Mouse (Mus musculus): ENCODE data around the gene Cd59b. TPM values are rescaled to one million over a fixed set of nuclear protein-coding genes. Genes with fewer than 3 reads are reported as not detected.

Gene Cd59b
- polyA plus RNA-seq, 1 experiment from 2014 or later: 3.4 TPM

DNA sequence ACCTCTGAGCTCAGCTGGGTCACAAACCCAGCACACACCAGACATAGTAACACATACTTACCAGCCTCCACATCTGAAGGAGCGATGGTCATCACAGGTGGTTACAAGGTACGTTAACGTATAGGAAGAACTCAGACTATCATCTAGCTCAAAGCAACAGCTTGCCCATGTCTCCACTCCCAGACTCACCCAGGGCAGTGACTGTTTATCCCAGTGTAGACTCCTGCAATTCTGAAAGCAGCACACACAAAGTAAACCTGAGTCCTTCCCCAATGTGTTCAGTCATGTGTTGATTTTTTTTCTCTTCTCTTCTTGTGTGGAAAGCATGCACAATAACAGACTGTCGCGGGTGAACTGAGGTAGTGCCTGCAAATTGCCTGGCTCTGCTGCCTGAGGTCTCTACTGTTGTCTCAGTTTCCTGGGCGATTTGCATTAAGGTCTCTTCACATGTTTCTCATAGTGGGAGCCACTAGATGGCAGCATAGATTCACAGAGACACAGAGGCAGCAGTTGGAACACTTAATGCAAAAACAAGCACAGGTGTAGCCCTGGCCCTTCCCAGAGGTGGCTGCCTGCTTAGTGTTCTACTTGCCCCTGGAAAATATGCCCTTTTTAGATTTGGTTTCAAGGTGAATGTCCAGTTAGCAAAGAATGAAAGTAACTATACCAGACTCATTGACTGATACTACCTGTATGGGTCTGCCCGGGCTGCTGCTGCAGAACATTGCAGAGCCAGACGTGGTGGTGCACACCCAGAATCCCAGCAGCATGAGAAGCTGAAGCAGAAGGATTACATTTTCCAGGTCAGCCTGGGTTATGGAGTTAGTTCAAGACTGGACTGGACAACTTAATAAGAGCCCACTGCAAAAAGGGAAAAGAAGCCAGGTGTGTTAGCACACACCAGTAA, 64.8 kb downstream of the Cd59b start:
- no peaks in the 10 kb centered on the region for H3K36me3 ChIP-seq
- 48% methylated on average over 8 of the region's 8 CpGs for WGBS
- no peak overlapping the region for H3K4me2 ChIP-seq
- H3K27me3 ChIP-seq: peaks cover 7% of the 10 kb centered on the region
- no peak overlapping the region for H3K4me3 ChIP-seq (replicated peaks)
- no peak overlapping the region for H3K9ac ChIP-seq (replicated peaks)
- H3K9me3 ChIP-seq: no peaks in the 10 kb centered on the region
- ATAC-seq (ENCODE audit: insufficient number of reproducible peaks, insufficient read depth, low FRiP score, low TSS enrichment, low read depth): 0 out of 2 replicates have a peak, but pooled peaks have one; percentile 26
- H3K4me1 ChIP-seq (replicated peaks): no peaks in the 10 kb centered on the region
- no peak overlapping the region for H3K27ac ChIP-seq

DNA sequence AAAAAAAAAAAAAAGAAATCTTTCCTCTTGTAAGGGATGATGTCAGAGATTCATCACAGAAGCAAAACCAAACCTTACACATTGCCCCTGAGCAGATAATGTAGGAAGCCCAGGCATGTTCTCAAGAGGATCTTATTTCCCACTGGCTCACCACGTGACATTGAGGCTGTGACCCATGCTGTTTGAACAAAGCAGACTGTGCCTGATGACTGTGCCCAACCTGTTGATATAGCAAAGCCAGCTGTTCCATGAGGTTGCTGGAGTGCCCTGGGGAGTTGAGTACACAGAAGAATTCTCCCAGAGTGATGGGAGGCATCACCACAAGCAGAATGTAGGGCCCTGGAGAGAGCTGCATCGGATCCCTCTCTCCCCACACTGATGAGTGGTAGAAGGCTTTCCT, 66.3 kb downstream of the Cd59b start:
- Histone ChIP-seq H3K4me3 (replicated peaks) (no peak overlapping the region), H3K27ac (no peak overlapping the region), H3K9me3 (no peaks in the 10 kb centered on the region), H3K36me3 (no peaks in the 10 kb centered on the region), H3K27me3 (peaks cover 7% of the 10 kb centered on the region; the same call in 1 of the 2 replicates), H3K4me1 (replicated peaks) (no peaks in the 10 kb centered on the region), H3K4me2 (no peak overlapping the region), H3K9ac (replicated peaks) (no peak overlapping the region)
- 75% methylated on average over 2 of the region's 2 CpGs for WGBS
- no peak for ATAC-seq (ENCODE audit: insufficient number of reproducible peaks, insufficient read depth, low FRiP score, low TSS enrichment, low read depth)

Other genes starting within 250 kb of the Cd59b start
- 20.0 and 22.6 TPM in 2 replicates for gene Lmo2, start 111.9 kb upstream of the Cd59b start, polyA plus RNA-seq (2016; fragmentation: Nextera tagmentation; extraction: Ambion mirVana)
- 54.7 and 55.0 TPM in 2 replicates for gene Fbxo3, start 42.1 kb upstream of the Cd59b start, polyA plus RNA-seq (2016; fragmentation: Nextera tagmentation; extraction: Ambion mirVana)
- 2.6 and 3.4 TPM in 2 replicates for gene 4931422A03Rik, start 41.5 kb upstream of the Cd59b start, polyA plus RNA-seq (2016; fragmentation: Nextera tagmentation; extraction: Ambion mirVana)
- not detected in 2 replicates for gene Gm10912, start 4.0 kb upstream of the Cd59b start, polyA plus RNA-seq (2016; fragmentation: Nextera tagmentation; extraction: Ambion mirVana)
- not detected in 2 replicates for gene Gm10799, start 1.3 kb upstream of the Cd59b start, polyA plus RNA-seq (2016; fragmentation: Nextera tagmentation; extraction: Ambion mirVana)
- 17.3 and 20.1 TPM in 2 replicates for gene Cd59a, start 26.0 kb downstream of the Cd59b start, polyA plus RNA-seq (2016; fragmentation: Nextera tagmentation; extraction: Ambion mirVana)
- gene A930018P22Rik, start 52.9 kb downstream of the Cd59b start, polyA plus RNA-seq (2016; fragmentation: Nextera tagmentation; extraction: Ambion mirVana): not detected in 2 replicates

All from limb, embryonic 12.5 days (tissue).